Mouse (Mus musculus) embryonic facial prominence, embryonic 12.5 days (tissue): Measurements from ENCODE around the gene Gm11634. TPM values are rescaled to one million over a fixed set of nuclear protein-coding genes. Genes with fewer than 3 reads are reported as not detected.
"Not testable (repeated sequence)": the region's sequence is repeated elsewhere in the genome, so short reads cannot be mapped to it uniquely, and the experiment has no call there.

Experiments
- ATAC-seq: fragments of 200-750 bp; cut with Nextera tagmentation; 2 replicates; pipeline ENCODE4 v1.8.0; 2017; ENCODE audit not compliant: insufficient number of reproducible peaks, insufficient read depth, low FRiP score, low TSS enrichment
- H3K27ac ChIP-seq: fragments of 300-500 bp; sonication (generic); 2 replicates; pipeline ENCODE4 v1.5.1; 2016; ENCODE audit warnings: mild to moderate bottlenecking
- H3K27me3 ChIP-seq: fragments of 300-500 bp; sonication (generic); 2 replicates; pipeline ENCODE4 v1.6.1; 2016; ENCODE audit warnings: mild to moderate bottlenecking, moderate library complexity
- H3K36me3 ChIP-seq: fragments of 300-500 bp; sonication (generic); 2 replicates; pipeline ENCODE4 v1.6.1; 2016; ENCODE audit warnings: mild to moderate bottlenecking
- H3K4me1 ChIP-seq: fragments of 300-500 bp; sonication (generic); 2 replicates; pipeline ENCODE4 v1.6.1; 2016
- H3K4me2 ChIP-seq: fragments of 300-500 bp; sonication (generic); replicated peaks from 2 replicates; pipeline ENCODE4 v1.6.1; 2016; ENCODE audit warnings: mild to moderate bottlenecking, moderate library complexity
- H3K4me3 ChIP-seq: fragments of 300-500 bp; sonication (generic); 2 replicates; pipeline ENCODE4 v1.5.1; 2016; ENCODE audit warnings: mild to moderate bottlenecking
- H3K9ac ChIP-seq: fragments of 300-500 bp; sonication (generic); 2 replicates; pipeline ENCODE4 v1.6.1; 2016; ENCODE audit warnings: mild to moderate bottlenecking, moderate library complexity
- H3K9me3 ChIP-seq: fragments of 300-500 bp; sonication (generic); 2 replicates; pipeline ENCODE4 v1.6.1; 2016; ENCODE audit warnings: mild to moderate bottlenecking, moderate library complexity
- WGBS: fragments of 180-500 bp; shearing (Covaris S2); methylation state at CpG from one replicate; pipeline ENCODE4 v1.1.7; 2016; 5-methylcytosine and 5-hydroxymethylcytosine counted together
- polyA plus RNA-seq: library from polyadenylated mRNA; unstranded; fragments of >200 nt; fragmentation: Nextera tagmentation; extraction: Ambion mirVana; gene quantifications from 2 replicates; pipeline ENCODE4 v1.2.1, GENCODE M21; 2016

The Gm11634 gene
- polyA plus RNA-seq, 1 experiment from 2014 or later: not detected

GRCm38 (mm10) chr11:101585031-101585430 lies 14.0 kb downstream of the Gm11634 start:
- H3K9me3 ChIP-seq, H3K4me1 ChIP-seq, H3K4me3 ChIP-seq, H3K36me3 ChIP-seq, ATAC-seq, H3K27me3 ChIP-seq, H3K4me2 ChIP-seq, H3K27ac ChIP-seq, H3K9ac ChIP-seq: not testable (repeated sequence)
- 95% methylated on average over 1 of the region's 1 CpGs for WGBS

GRCm38 (mm10) chr11:101583205-101583604 lies 15.9 kb downstream of the Gm11634 start:
- H3K4me2 ChIP-seq: no peak overlapping the region
- 88% methylated on average over 2 of the region's 2 CpGs for WGBS
- no peaks in the 10 kb centered on the region for H3K27me3 ChIP-seq
- no peaks in the 10 kb centered on the region for H3K9me3 ChIP-seq
- H3K4me1 ChIP-seq: peaks cover 5% of the 10 kb centered on the region; the same call in 1 of the 2 replicates
- H3K27ac ChIP-seq: no peak overlapping the region
- ATAC-seq: no peak
- no peak overlapping the region for H3K9ac ChIP-seq
- peaks cover 23% of the 10 kb centered on the region for H3K36me3 ChIP-seq
- H3K4me3 ChIP-seq: no peak overlapping the region

GRCm38 (mm10) chr11:101582054-101583035 lies 16.7 kb downstream of the Gm11634 start, which contains the start of gene Tmem106a:
Gene Tmem106a (plus strand): TSS chr11:101582242.
- no peaks in the 10 kb centered on the region for H3K9me3 ChIP-seq
- 21% methylated on average over 31 of the region's 31 CpGs for WGBS
- peak within 1 kb of the TSS; percentile 21 for H3K9ac ChIP-seq
- peaks cover 5% of the 10 kb centered on the region; the same call in 1 of the 2 replicates for H3K4me1 ChIP-seq
- H3K4me3 ChIP-seq: peak within 1 kb of the TSS; percentile 31
- peaks cover 31% of the 10 kb centered on the region for H3K36me3 ChIP-seq
- no peaks in the 10 kb centered on the region for H3K27me3 ChIP-seq
- no peak for ATAC-seq
- H3K27ac ChIP-seq: no peak within 1 kb of the TSS
- peak within 1 kb of the TSS; percentile 52 for H3K4me2 ChIP-seq

- H3K4me3 ChIP-seq: no peak overlapping the region
- peaks cover 42% of the 10 kb centered on the region for H3K36me3 ChIP-seq
- H3K27ac ChIP-seq: no peak overlapping the region
- H3K27me3 ChIP-seq: no peaks in the 10 kb centered on the region
- no peak for ATAC-seq
- no peak overlapping the region for H3K4me2 ChIP-seq
- 68% methylated on average over 6 of the region's 6 CpGs for WGBS
- peaks cover 5% of the 10 kb centered on the region; the same call in 1 of the 2 replicates for H3K4me1 ChIP-seq
- H3K9ac ChIP-seq: no peak overlapping the region
- no peaks in the 10 kb centered on the region for H3K9me3 ChIP-seq
Observed at GRCm38 (mm10) chr11:101581081-101581764, 17.8 kb downstream of the Gm11634 start.

- WGBS: 81% methylated on average over 6 of the region's 6 CpGs
- no peak overlapping the region for H3K4me2 ChIP-seq
- H3K9me3 ChIP-seq: no peaks in the 10 kb centered on the region
- H3K27ac ChIP-seq: no peak overlapping the region
- H3K4me3 ChIP-seq: no peak overlapping the region
- no peak for ATAC-seq
- H3K27me3 ChIP-seq: no peaks in the 10 kb centered on the region
- no peaks in the 10 kb centered on the region for H3K4me1 ChIP-seq
- H3K36me3 ChIP-seq: peaks cover 91% of the 10 kb centered on the region
- H3K9ac ChIP-seq: no peak overlapping the region
Observed at GRCm38 (mm10) chr11:101576116-101576515, 22.9 kb downstream of the Gm11634 start.

- Histone ChIP-seq H3K27me3 (no peaks in the 10 kb centered on the region), H3K9ac (no peak overlapping the region), H3K4me1 (no peaks in the 10 kb centered on the region), H3K27ac (no peak overlapping the region), H3K4me3 (no peak overlapping the region), H3K4me2 (no peak overlapping the region), H3K36me3 (peaks cover 86% of the 10 kb centered on the region), H3K9me3 (no peaks in the 10 kb centered on the region)
- WGBS: 91% methylated on average over 3 of the region's 3 CpGs
- ATAC-seq: no peak
Observed at GRCm38 (mm10) chr11:101568421-101568820, 30.6 kb downstream of the Gm11634 start.

GRCm38 (mm10) chr11:101562391-101562790 lies 36.7 kb downstream of the Gm11634 start:
- Histone ChIP-seq H3K4me1 (no peaks in the 10 kb centered on the region), H3K36me3 (peaks cover 70% of the 10 kb centered on the region), H3K4me3 (no peak overlapping the region), H3K27me3 (no peaks in the 10 kb centered on the region), H3K27ac (no peak overlapping the region), H3K9ac (no peak overlapping the region), H3K4me2 (no peak overlapping the region), H3K9me3 (no peaks in the 10 kb centered on the region)
- no peak for ATAC-seq
- 37% methylated on average over 5 of the region's 5 CpGs for WGBS

- Histone ChIP-seq H3K9me3 (no peaks in the 10 kb centered on the region), H3K36me3 (peaks cover 47% of the 10 kb centered on the region), H3K4me2 (no peak overlapping the region), H3K4me1 (peaks cover 15% of the 10 kb centered on the region; the same call in 1 of the 2 replicates), H3K27me3 (no peaks in the 10 kb centered on the region), H3K9ac (no peak overlapping the region), H3K4me3 (no peak overlapping the region), H3K27ac (no peak overlapping the region)
- 90% methylated on average over 2 of the region's 2 CpGs for WGBS
- no peak for ATAC-seq
Observed at GRCm38 (mm10) chr11:101556954-101557353, 42.1 kb downstream of the Gm11634 start.

GRCm38 (mm10) chr11:101556541-101556940 lies 42.5 kb downstream of the Gm11634 start:
- peaks cover 15% of the 10 kb centered on the region; the same call in 1 of the 2 replicates for H3K4me1 ChIP-seq
- no peaks in the 10 kb centered on the region for H3K27me3 ChIP-seq
- H3K9ac ChIP-seq: no peak overlapping the region
- no peaks in the 10 kb centered on the region for H3K9me3 ChIP-seq
- H3K27ac ChIP-seq: no peak overlapping the region
- peaks cover 47% of the 10 kb centered on the region for H3K36me3 ChIP-seq
- WGBS: 91% methylated on average over 7 of the region's 7 CpGs
- H3K4me3 ChIP-seq: no peak overlapping the region
- H3K4me2 ChIP-seq: no peak overlapping the region
- ATAC-seq: no peak

- Histone ChIP-seq H3K36me3 (peaks cover 21% of the 10 kb centered on the region), H3K4me3 (peak overlapping the region; percentile 76), H3K4me2 (peak overlapping the region; percentile 66), H3K9ac (peak overlapping the region; percentile 78), H3K9me3 (no peaks in the 10 kb centered on the region), H3K4me1 (peaks cover 23% of the 10 kb centered on the region), H3K27ac (peak overlapping the region; percentile 92; the same call in 1 of the 2 replicates), H3K27me3 (no peaks in the 10 kb centered on the region)
- ATAC-seq: no peak
- 16% methylated on average over 8 of the region's 8 CpGs for WGBS
Observed at GRCm38 (mm10) chr11:101553354-101553930, 45.6 kb downstream of the Gm11634 start.

- H3K9me3 ChIP-seq: no peaks in the 10 kb centered on the region
- H3K4me3 ChIP-seq: peak overlapping the region; percentile 76
- peak overlapping the region; percentile 92 for H3K27ac ChIP-seq
- H3K36me3 ChIP-seq: peaks cover 21% of the 10 kb centered on the region
- peak overlapping the region; percentile 78 for H3K9ac ChIP-seq
- peaks cover 23% of the 10 kb centered on the region for H3K4me1 ChIP-seq
- H3K27me3 ChIP-seq: no peaks in the 10 kb centered on the region
- under 1% methylated on average over 37 of the region's 37 CpGs for whole genome bisulfite sequencing
- peak; percentile 97 for ATAC-seq
- peak overlapping the region; percentile 66 for H3K4me2 ChIP-seq
Observed at GRCm38 (mm10) chr11:101552476-101553300, 46.4 kb downstream of the Gm11634 start.
